ENCODE assay signal across 10 mouse cellular contexts in the genomic region with DNA sequence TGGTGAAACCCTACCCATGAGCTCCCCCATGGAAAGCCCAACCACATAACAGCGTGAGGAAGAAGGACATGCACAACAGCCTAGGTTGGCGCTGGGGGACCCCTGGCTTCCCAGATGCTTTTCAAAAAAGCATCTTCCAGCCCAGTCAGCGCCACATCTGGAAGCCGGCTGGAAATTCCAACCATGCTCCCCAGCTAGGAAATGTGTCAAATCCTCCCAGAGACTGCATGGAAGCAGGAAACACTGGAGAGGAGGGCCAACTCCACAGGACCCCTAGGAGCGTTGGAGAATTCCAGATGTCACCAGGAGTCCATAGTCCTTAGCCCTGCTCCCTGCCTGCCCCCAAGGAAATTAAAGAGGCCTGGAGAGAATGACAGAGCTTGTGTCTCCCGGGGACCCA.
DNase-seq lines count a peak whose midpoint lies in the region; ATAC-seq lines count a peak whose summit lies in the region.
"Had no signal": no experiment of that assay in that cellular context is flagged by ENCODE, and none has a peak within 500 bp of the region (broad histone marks: within the 10 kb centered on the region; RNA-seq: fewer than 3 reads in every experiment).

No protein-coding gene starts in this region.

- no peak overlapping the region for H3K4me3 ChIP-seq in kidney, embryonic 16.5 days (ENCODE audit: low read length)
- no peak overlapping the region for H3K4me3 ChIP-seq in limb, embryonic 13.5 days
- H3K4me3 ChIP-seq in hindbrain, embryonic 13.5 days = no peak overlapping the region
- H3K4me3 ChIP-seq: liver, embryonic 12.5 days; megakaryocyte, embryonic 14.5 days had no signal

- no peak for DNase-seq in kidney, adult 11 months
- peak; percentile 28 for DNase-seq in embryo, embryonic 9.5 days (ENCODE audit: extremely low spot score)
- peak; percentile 74 for DNase-seq in forelimb bud, embryonic 11.5 days (ENCODE audit: low read depth, low spot score)
- DNase-seq in Muller cell, postnatal 12 days (ENCODE audit: inconsistent ontology term) = no peak
- DNase-seq in right cerebral cortex, adult 2 months (ENCODE audit: low spot score in 2 of 2) = no peak

- peak overlapping the region; percentile 31; the same call in 1 of the 2 replicates for H3K27ac ChIP-seq in kidney, embryonic 16.5 days (ENCODE audit: low read length)
- H3K27ac ChIP-seq in limb, embryonic 13.5 days = peak overlapping the region; percentile 76
- no peak overlapping the region for H3K27ac ChIP-seq in hindbrain, embryonic 13.5 days
- H3K27ac ChIP-seq: liver, embryonic 12.5 days had no signal

- H3K9ac ChIP-seq in kidney, embryonic 16.5 days (replicated peaks; ENCODE audit: low read length) = no peak overlapping the region
- H3K9ac ChIP-seq in limb, embryonic 13.5 days = no peak overlapping the region
- H3K9ac ChIP-seq in hindbrain, embryonic 13.5 days = no peak overlapping the region
- H3K9ac ChIP-seq: liver, embryonic 12.5 days had no signal

- ATAC-seq in kidney, embryonic 16.5 days (ENCODE audit: low FRiP score, low TSS enrichment) = no peak; the same call in 1 of the 2 replicates
- peak; percentile 44; the same call in 1 of the 2 replicates for ATAC-seq in limb, embryonic 13.5 days (ENCODE audit: low FRiP score, low read depth)
- ATAC-seq in hindbrain, embryonic 13.5 days (ENCODE audit: low FRiP score) = no peak
- ATAC-seq: liver, embryonic 12.5 days had no signal

- no peaks in the 10 kb centered on the region for H3K27me3 ChIP-seq in kidney, embryonic 16.5 days (ENCODE audit: insufficient read depth, low read length)
- H3K27me3 ChIP-seq in limb, embryonic 13.5 days = no peaks in the 10 kb centered on the region
- H3K27me3 ChIP-seq in hindbrain, embryonic 13.5 days = peaks cover 11% of the 10 kb centered on the region

- H3K4me2 ChIP-seq in kidney, embryonic 16.5 days (replicated peaks; ENCODE audit: low read depth, low read length) = no peak overlapping the region
- H3K4me2 ChIP-seq in limb, embryonic 13.5 days (replicated peaks) = no peak overlapping the region
- no peak overlapping the region for H3K4me2 ChIP-seq in hindbrain, embryonic 13.5 days
- H3K4me2 ChIP-seq: liver, embryonic 12.5 days had no signal

- peaks cover 38% of the 10 kb centered on the region for H3K4me1 ChIP-seq in kidney, embryonic 16.5 days (ENCODE audit: insufficient read depth, low read length)
- H3K4me1 ChIP-seq in limb, embryonic 13.5 days = peaks cover 66% of the 10 kb centered on the region
- peaks cover 18% of the 10 kb centered on the region for H3K4me1 ChIP-seq in hindbrain, embryonic 13.5 days (replicated peaks)

- no peaks in the 10 kb centered on the region for H3K36me3 ChIP-seq in kidney, embryonic 16.5 days (ENCODE audit: insufficient read depth, low read length)
- H3K36me3 ChIP-seq in limb, embryonic 13.5 days = no peaks in the 10 kb centered on the region
- H3K36me3 ChIP-seq in hindbrain, embryonic 13.5 days = no peaks in the 10 kb centered on the region
- H3K36me3 ChIP-seq: liver, embryonic 12.5 days had no signal

- 68% methylated on average over 6 of the region's 6 CpGs for WGBS in kidney, embryonic 16.5 days
- 21% methylated on average over 6 of the region's 6 CpGs for WGBS in limb, embryonic 13.5 days
- 84% methylated on average over 6 of the region's 6 CpGs for WGBS in hindbrain, embryonic 13.5 days

- no peaks in the 10 kb centered on the region for H3K9me3 ChIP-seq in kidney, embryonic 16.5 days (ENCODE audit: low read length)
- H3K9me3 ChIP-seq in limb, embryonic 13.5 days = no peaks in the 10 kb centered on the region
- H3K9me3 ChIP-seq in hindbrain, embryonic 13.5 days = no peaks in the 10 kb centered on the region
- H3K9me3 ChIP-seq: liver, embryonic 12.5 days had no signal

Comparison
In these comparisons a context has a peak if more than half of its experiments do, and no peak if none do; other contexts are left out.
1. DNase-seq: peak in embryo, embryonic 9.5 days (single experiment) and forelimb bud, embryonic 11.5 days (single experiment); none in kidney, adult 11 months (single experiment), Muller cell, postnatal 12 days (single experiment) and right cerebral cortex, adult 2 months (0 of 2).